Mouse (Mus musculus): ENCODE data around the gene Olfr972.
"Not testable (repeated sequence)": the region's sequence is repeated elsewhere in the genome, so short reads cannot be mapped to it uniquely, and the experiment has no call there.

Olfr972 gene

DNA sequence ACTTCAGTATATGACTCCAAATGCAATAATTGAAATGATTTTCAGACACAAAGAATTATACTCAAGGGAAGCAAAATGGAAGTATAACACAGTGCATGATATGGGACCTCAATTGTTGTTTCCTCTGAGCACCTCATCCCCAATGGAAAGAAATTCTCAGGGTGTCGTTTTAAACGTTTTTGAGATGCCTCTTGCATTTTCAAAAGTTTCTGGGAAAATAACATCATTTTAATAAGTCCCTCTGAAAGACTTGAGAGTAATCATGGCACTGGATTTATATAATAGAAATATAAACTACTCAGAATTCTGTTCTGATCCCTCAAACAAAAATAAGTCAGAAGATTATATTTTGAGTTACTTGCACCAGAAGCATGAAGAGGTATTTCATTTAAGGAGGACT, at the start of gene Olfr972:
TSS of gene Olfr972 (plus strand) at position 301 of the 400 bp plus-strand sequence.
- no peak for DNase-seq

DNA sequence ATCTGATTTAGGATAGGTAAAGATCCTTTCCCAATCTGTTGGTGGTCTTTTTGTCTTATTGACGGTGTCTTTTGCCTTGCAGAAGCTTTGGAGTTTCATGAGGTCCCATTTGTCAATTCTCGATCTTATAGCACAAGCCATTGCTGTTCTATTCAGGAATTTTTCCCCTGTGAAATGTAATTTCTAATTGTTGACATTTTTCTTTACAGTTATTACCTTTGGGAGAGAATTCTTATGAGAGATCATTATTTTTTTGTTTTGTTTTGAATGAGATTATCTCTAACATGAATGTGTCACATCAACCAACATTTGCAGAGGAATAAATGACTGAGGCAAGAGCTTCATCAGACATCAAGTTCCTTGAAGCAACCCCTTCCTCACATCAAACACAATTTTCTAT, 29.6 kb upstream of the Olfr972 start, which contains the start of gene Olfr971:
TSS of gene Olfr971 (plus strand) at position 301 of the 400 bp plus-strand sequence.
- not testable (repeated sequence) for DNase-seq

DNA sequence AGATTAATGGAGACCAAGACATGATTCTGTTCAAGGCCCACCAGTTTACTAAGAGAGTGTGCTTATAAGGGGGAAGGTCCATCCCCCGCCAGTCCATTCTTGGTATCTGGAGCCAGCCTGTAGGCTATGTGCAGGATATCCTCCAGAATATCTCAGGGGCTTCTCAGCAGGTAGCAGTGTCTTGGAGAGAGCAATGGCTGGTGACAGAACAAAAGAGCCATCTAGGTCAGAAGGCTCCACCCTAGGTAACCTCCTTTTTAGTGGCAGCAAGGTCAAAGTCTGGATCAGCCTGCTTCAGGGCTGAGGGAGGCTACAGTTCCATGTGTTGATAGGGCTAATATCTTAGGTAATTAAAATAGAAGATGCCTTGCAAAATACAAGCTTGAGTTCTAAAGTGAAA, 5.8 kb downstream of the Olfr972 start:
- DNase-seq: not testable (repeated sequence)

DNA sequence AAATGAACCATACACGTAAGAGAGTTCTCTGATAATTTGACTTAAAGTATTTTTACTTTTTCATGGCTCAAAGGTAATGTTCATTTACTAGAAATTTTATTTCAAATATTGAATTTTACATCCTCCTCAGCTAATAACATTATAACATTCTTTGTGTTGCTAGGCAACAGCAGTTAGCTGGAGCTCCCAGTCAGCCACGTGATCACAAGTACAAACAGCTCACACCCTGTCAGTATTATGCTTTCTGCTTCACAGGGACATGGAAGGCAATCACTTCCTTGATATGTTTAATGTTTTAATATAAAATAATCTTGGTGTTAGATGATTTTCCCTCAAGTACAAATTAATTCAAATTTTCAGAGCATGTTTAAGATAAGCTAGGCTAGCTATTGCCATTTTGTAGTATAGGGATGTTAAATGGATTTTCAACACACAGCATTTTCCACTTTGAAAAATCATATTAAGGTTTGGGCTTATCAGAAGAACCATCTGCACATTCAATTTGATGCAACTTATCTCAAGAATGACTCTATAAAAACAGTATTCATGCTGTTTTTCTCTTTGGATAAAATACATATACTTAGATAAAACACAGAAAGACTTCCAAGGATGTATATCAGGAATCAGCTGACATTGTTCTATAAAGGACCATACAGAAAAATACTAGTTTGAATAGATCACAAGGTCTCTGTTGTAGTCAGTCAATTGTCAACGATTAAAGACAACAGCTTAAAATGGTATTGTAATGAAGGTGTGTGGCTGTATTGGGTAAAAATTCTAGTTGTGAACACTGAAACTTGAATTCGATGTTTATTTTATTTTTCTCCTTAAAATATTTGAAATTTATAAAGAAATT, 11.5 kb downstream of the Olfr972 start:
- DNase-seq: not testable (repeated sequence)

DNA sequence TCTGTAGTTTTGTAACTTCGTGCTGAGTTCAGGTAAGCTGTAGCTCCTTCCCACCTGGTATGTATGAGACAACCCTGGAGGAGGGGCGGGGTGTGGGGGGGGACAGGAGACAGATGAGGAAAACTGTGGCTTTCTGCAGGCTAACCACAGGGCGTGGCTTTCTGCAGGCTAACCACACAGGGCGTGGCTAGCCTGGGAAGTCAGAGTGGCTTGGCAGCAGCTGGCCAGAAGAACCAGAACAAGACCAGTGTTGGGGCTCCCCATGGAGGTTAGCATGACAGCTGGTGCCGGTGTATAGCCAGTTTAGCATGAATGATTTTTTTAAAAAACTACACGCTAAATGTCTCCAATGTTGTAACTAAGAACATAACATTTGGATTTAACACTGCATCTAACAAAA, 38.9 kb downstream of the Olfr972 start:
- DNase-seq: peak; percentile 48

DNA sequence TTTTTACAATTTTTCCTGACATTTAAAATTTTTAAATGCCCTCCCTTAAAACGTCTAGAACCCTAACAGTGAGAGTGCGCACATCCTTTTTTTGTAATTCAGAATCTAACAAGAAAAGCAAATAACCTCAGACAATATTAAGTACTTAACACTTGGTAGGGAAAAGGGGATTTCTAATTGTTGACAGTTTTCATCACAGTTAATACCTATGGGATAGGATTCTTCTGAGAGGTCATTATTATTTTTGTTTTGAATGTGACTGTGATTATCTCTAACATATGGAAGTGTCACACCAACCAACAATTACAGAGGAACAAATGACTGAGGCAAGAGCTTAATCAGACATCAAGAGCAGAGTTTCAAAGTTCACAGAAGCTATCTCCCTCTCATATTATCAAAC, 40.8 kb downstream of the Olfr972 start, which contains the start of gene Olfr229:
TSS of gene Olfr229 (plus strand) at position 301 of the 400 bp plus-strand sequence.
- DNase-seq: no peak

DNA sequence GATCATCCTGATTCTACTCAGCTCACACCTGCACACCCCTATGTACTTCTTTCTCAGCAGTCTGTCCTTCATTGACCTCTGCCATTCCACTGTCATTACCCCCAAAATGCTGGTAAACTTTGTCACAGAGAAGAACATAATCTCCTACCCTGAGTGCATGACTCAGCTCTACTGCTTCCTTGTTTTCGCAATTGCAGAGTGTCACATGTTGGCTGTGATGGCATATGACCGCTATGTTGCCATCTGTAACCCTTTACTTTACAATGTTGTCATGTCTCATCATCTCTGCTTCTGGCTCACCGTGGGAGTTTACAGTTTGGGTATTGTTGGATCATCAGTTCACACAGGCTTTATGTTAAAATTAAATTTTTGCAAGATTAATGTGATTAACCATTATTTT, 43.7 kb downstream of the Olfr972 start:
- DNase-seq: no peak

All from liver (tissue).